Mouse (Mus musculus) stomach, postnatal 0 days (tissue): ENCODE data around the gene Ppp6r1.

Experiments used
- CTCF ChIP-seq: IDR thresholded peaks from 2 replicates; pipeline ENCODE4 v1.5.1; 2016; ENCODE audit warnings: antibody characterized with exemption, low read depth, mild to moderate bottlenecking, moderate library complexity
- EP300 ChIP-seq: optimal IDR thresholded peaks from 2 replicates; pipeline ENCODE3; 2016; ENCODE audit warnings: antibody characterized with exemption

GRCm38 (mm10) chr7:4636179-4636578 is 22.6 kb downstream of the Ppp6r1 start:
- TF ChIP-seq CTCF (no peak), EP300 (no peak)
